Mouse (Mus musculus): ENCODE measurements around the gene Narf. TPM values are rescaled to one million over a fixed set of nuclear protein-coding genes. Genes with fewer than 3 reads are reported as not detected.

Narf gene
- total RNA-seq (2023) = 40.1 and 41.0 TPM in 2 replicates

DNA sequence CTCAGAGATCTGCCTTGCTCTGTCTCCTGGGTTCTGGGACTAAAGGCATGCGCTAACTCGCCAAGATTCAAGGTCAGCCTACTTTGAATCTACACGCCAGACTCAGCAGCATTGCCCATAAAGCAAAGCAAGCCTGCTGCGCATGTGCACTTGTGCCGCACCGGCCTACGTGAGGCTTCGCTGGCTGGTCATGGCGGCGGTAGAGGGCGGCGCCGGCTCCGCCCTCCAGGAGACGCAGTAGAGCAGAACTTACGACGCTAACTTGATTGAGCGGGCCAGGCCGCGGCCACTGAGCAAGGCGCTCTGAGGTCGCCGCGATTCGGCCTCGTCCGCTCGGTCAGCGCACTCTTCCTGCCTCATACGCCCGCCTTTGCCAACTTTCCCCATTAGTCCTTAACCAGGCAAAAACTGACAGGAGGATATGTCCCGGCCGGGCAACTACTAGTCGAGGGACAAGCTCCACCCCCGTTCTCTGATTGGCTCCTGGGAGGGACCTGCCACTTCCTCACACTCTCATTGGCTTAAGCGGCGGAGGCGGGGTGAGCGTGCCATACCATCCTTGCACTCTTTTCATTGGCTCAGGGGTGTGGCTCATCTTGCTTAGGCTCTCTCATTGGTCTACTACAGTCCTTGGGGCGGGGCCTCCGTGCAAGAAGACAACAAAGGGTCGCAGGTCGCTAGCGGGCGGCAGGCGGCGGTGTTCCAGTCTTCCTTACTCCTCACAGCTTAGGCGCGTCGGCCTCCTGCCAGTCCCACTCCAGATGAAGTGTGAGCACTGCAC lies at the start of gene Narf:
Gene Narf (plus strand): TSS at position 690 of the 781 bp plus-strand sequence.

DNA sequence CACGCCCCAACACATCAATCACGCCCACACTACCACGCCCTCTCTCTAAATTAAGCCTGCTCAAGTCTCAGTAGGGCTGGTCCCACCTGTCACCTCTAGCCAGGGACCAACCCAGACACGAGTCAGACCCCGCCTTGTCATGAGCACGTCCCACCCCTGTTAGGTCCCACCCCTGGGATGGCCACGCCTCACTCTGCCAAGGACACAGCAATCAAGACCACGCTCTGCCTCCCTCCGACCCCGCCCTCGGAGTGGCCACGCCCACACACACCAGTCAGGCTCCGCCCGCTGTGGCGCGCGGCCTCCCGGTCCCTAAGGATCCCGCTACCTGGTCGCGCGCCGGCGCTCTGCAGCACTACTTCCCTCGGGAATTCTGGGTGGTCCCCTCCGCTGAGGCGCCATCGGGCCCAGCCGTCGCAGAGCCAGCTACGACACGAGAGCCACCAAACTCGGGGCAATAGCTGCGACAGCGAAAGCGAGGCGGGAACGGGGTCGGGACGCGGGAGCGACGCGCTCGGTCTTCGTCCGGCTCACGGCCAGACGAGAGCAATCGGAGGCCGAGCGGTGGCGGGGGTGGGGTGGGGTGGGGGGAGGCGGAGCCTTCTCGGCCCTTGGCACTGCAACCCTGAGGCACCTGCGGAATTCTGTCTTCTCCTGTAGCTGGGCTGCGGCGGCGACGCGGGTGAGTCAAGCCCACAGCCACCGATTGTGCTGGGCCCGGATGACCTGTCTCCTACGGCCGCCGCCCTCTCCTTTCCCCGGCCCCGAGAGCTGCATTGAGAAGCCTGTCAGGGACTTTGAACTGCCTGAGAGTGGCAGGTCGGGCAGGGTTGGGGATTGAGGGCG lies 32.7 kb upstream of the Narf start, which contains the start of the genes Hexdc and Ogfod3:
Gene Hexdc (plus strand): TSS at position 273 of the 846 bp plus-strand sequence.
Gene Ogfod3 (minus strand): TSS at position 551 of the 846 bp plus-strand sequence.

DNA sequence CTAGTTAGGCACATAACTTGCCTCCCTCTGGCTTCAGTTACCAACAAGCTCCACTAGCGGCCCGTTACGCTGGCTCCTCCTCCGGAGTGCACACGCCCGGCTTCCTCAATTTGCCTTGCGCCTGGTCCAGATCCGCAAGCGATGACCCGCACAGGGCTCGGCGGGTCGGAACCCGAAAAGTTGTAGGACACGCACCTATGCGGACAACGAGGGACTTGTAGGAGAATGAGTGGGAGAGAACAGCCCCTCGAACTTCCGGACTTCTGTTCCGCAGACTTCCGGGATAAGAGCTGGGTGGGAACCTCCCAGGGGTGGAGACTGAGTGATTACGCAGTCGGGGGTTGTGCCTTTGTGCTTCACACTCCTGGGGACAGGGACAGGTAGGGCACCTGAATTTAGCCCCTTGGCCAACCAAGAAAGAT lies 8.0 kb upstream of the Narf start, which contains the start of gene Cybc1:
Gene Cybc1 (minus strand): TSS at position 305 of the 422 bp plus-strand sequence.

DNA sequence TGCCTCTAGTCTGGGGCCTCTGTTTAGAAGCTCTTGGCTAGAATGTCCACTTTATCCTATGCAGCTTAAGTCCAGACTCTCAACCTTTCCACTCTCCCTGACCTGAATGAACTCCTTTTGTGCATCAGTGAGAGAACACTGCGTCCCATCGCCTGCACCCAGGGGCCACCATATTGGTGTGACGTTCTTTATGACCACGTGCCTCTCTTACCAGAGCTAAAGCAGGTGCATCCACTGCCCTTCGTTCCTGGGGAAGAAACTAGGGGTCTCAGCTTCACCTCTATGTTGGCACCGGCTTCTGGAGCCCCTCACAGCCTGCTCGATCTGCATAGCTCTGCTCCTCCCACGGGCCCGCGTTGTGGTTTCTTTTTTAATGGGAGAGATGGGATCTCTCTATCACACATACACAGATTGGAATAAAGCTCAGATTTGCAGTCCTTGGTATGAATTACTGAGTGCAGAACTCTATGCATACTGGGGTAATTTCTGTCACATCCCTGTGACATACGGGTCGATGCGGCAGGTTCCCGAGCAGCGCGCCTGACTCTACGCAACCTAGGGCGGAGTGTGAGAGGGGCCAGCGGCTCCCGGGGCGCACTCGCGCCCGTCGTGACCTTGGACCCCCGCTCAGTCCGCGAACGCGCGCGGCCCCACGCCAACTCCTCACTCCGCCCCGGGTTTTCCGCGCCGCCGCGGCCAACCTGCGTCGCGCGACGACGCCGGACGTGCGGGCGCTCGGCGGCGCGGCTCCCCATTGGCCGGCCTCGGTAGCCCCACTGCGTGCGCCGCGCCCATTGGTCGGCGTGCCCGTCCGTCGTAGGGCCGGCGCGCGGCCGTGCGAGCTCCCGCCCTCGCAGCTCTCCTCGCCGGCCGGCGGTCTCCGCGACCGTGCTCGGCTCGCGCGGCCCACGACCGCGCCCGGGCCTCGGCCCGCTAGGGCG lies 22.4 kb downstream of the Narf start, which contains the start of gene Foxk2:
Gene Foxk2 (plus strand): TSS at position 831 of the 941 bp plus-strand sequence.

Other genes starting within 250 kb of the Narf start
- 144 and 149 TPM in 2 replicates for gene Csnk1d, start 245.9 kb upstream of the Narf start, total RNA-seq (2023)
- gene Cd7, start 197.8 kb upstream of the Narf start, total RNA-seq (2023) = 1.8 and 2.3 TPM in 2 replicates
- gene Sectm1b, start 173.7 kb upstream of the Narf start, total RNA-seq (2023) = not detected in 2 replicates
- gene Sectm1a, start 156.0 kb upstream of the Narf start, total RNA-seq (2023) = not detected in 2 replicates
- not detected in 2 replicates for gene Tex19.2, start 118.6 kb upstream of the Narf start, total RNA-seq (2023)
- gene Tex19.1, start 91.1 kb upstream of the Narf start, total RNA-seq (2023) = not detected in 2 replicates
- gene Uts2r, start 77.0 kb upstream of the Narf start, total RNA-seq (2023) = not detected in 2 replicates
- 3.1 and 4.5 TPM in 2 replicates for gene Hexdc, start 32.8 kb upstream of the Narf start, total RNA-seq (2023)
- 2.1 and 3.6 TPM in 2 replicates for gene Ogfod3, start 32.5 kb upstream of the Narf start, total RNA-seq (2023)
- 55.4 and 64.7 TPM in 2 replicates for gene Cybc1, start 7.9 kb upstream of the Narf start, total RNA-seq (2023)
- 14.2 TPM in 2 replicates for gene Foxk2, start 22.7 kb downstream of the Narf start, total RNA-seq (2023)
- gene Wdr45b, start 117.2 kb downstream of the Narf start, total RNA-seq (2023) = 94.3 and 123 TPM in 2 replicates
- not detected in 2 replicates for gene Rab40b, start 151.0 kb downstream of the Narf start, total RNA-seq (2023)
- 1.5 and 2.7 TPM in 2 replicates for gene Fn3krp, start 184.1 kb downstream of the Narf start, total RNA-seq (2023)
- gene Fn3k, start 197.7 kb downstream of the Narf start, total RNA-seq (2023) = 0.52 TPM in 1 of 2 replicates, not detected in the other
- gene Tbcd, start 214.7 kb downstream of the Narf start, total RNA-seq (2023) = 18.7 and 21.4 TPM in 2 replicates